Mouse (Mus musculus): ENCODE measurements at regions not wholly inside any gene's neighbourhood (a gene's known extent, or its start where the extent isn't known, plus 50 kb on each side); places are given as distances from the start of the nearest gene placed in this dataset.
A peak's percentile ranks its signal among the peaks of the same experiment; 100 is the strongest.

GRCm38 (mm10) chr1:128731445-128731844 is 139.4 kb upstream of the Cxcr4 start:
- H3K9ac ChIP-seq (ENCODE audit: insufficient read depth, low read depth): no peak overlapping the region
- no peaks in the 10 kb centered on the region for H3K36me3 ChIP-seq (replicated peaks in 1 of 2; ENCODE audit: control insufficient read depth in 1 of 2, insufficient read depth in 1 of 2, low read length in 1 of 2)
- no peaks in the 10 kb centered on the region for H3K4me1 ChIP-seq (ENCODE audit: control insufficient read depth in 1 of 2, insufficient read depth in 2 of 2)
- no peaks in the 10 kb centered on the region for H3K79me2 ChIP-seq (replicated peaks; ENCODE audit: control insufficient read depth, extremely low read depth, insufficient read depth, poor library complexity, severe bottlenecking)
- no peak for DNase-seq (ENCODE audit: extremely low read depth)
- no peak overlapping the region for H3K4me3 ChIP-seq (replicated peaks in 1 of 3; ENCODE audit: low read depth in 2 of 3, low read length in 2 of 3, poor library complexity in 1 of 3)
- H3K4me2 ChIP-seq (ENCODE audit: insufficient read depth, low read depth, poor library complexity, severe bottlenecking): no peak overlapping the region
- H3K27me3 ChIP-seq (replicated peaks): no peaks in the 10 kb centered on the region
- no peak overlapping the region for H3K27ac ChIP-seq (ENCODE audit: insufficient read depth, low read depth)
- no peaks in the 10 kb centered on the region for H3K9me3 ChIP-seq (replicated peaks; ENCODE audit: low read length)
- in situ Hi-C loops (cut with MboI; ENCODE audit: low pct_ligation_motif_present, low pct_unique_long_range_greater_than_20kb, low sequenced_read_pairs): no loop called here
- no peak for TF ChIP-seq HCFC1 (IDR thresholded peaks at IDR 0.05; ENCODE audit: low read depth, low read length)
- TF ChIP-seq ZNF384 (IDR thresholded peaks at IDR 0.05; ENCODE audit: low read depth, low read length): no peak
- TF ChIP-seq TBP (conservative IDR thresholded peaks at IDR 0.05; ENCODE audit: low read depth, low read length): no peak
- TF ChIP-seq UBTF (IDR thresholded peaks at IDR 0.05; ENCODE audit: low read depth, low read length): no peak
- no peak for TF ChIP-seq USF1 (IDR thresholded peaks at IDR 0.05; ENCODE audit: low read depth, low read length)
- TF ChIP-seq RAD21 (IDR thresholded peaks at IDR 0.05; ENCODE audit: low read depth, low read length): no peak
- no peak for TF ChIP-seq E2F4 (IDR thresholded peaks at IDR 0.05; ENCODE audit: insufficient replicate concordance, low read depth, low read length)
- no peak for TF ChIP-seq POLR2AphosphoS2 (IDR thresholded peaks at IDR 0.05; ENCODE audit: low read depth, low read length)
- TF ChIP-seq MXI1 (IDR thresholded peaks at IDR 0.05; ENCODE audit: low read depth, low read length): no peak
- TF ChIP-seq RCOR1 (conservative IDR thresholded peaks at IDR 0.05; ENCODE audit: low read depth, low read length): no peak
- no peak for TF ChIP-seq CHD2 (IDR thresholded peaks at IDR 0.05; ENCODE audit: low read length)
- TF ChIP-seq MAFK (IDR thresholded peaks at IDR 0.05; ENCODE audit: insufficient replicate concordance, low read length): no peak
- no peak for TF ChIP-seq GABPA (IDR thresholded peaks at IDR 0.05; ENCODE audit: insufficient replicate concordance, low read depth, low read length)
- TF ChIP-seq NELFE (IDR thresholded peaks at IDR 0.05; ENCODE audit: low read depth, low read length): no peak
- no peak for TF ChIP-seq POLR2A (IDR thresholded peaks at IDR 0.05; ENCODE audit: low read depth, low read length)
- dilution Hi-C loops (cut with MboI; ENCODE audit: extremely low pct_ligation_motif_present, extremely low pct_unique_long_range_greater_than_20kb, low sequenced_read_pairs): no loop called here

GRCm38 (mm10) chr1:128724433-128725091 is 132.5 kb upstream of the Cxcr4 start:
- no peak for TF ChIP-seq SMC3 (IDR thresholded peaks at IDR 0.05; ENCODE audit: low read depth, low read length)
- TF ChIP-seq JUND (conservative IDR thresholded peaks at IDR 0.05; ENCODE audit: low read depth, low read length): peak; percentile 62; the same call in 1 of the 2 replicates
- no peak for TF ChIP-seq MXI1 (IDR thresholded peaks at IDR 0.05; ENCODE audit: low read depth, low read length)
- TF ChIP-seq BHLHE40 (IDR thresholded peaks at IDR 0.05; ENCODE audit: low read depth, low read length): no peak
- peak; percentile 76 for TF ChIP-seq ZNF384 (IDR thresholded peaks at IDR 0.05; ENCODE audit: low read depth, low read length)
- peak; percentile 47; the same call in 1 of the 2 replicates for TF ChIP-seq EP300 (IDR thresholded peaks at IDR 0.05; ENCODE audit: low read length)
- TF ChIP-seq TBP (conservative IDR thresholded peaks at IDR 0.05; ENCODE audit: low read depth, low read length): no peak
- peak; percentile 73 for TF ChIP-seq JUN (IDR thresholded peaks at IDR 0.05; ENCODE audit: insufficient read depth, low read depth, low read length)
- peak; percentile 47 for TF ChIP-seq ETS1 (conservative IDR thresholded peaks at IDR 0.05; ENCODE audit: low read depth, low read length)
- TF ChIP-seq RCOR1 (conservative IDR thresholded peaks at IDR 0.05; ENCODE audit: low read depth, low read length): no peak
- TF ChIP-seq TCF12 (IDR thresholded peaks at IDR 0.05; ENCODE audit: low read depth, low read length): no peak
- dilution Hi-C loops (cut with MboI; ENCODE audit: extremely low pct_ligation_motif_present, extremely low pct_unique_long_range_greater_than_20kb, low sequenced_read_pairs): no loop called here
- peaks cover 0 to 7% of the 10 kb centered on the region in 2 experiments; a peak in 1 of 4 replicates for H3K4me1 ChIP-seq (ENCODE audit: control insufficient read depth in 1 of 2, insufficient read depth in 2 of 2)
- no peak overlapping the region for H3K4me3 ChIP-seq (replicated peaks in 1 of 3; ENCODE audit: low read depth in 2 of 3, low read length in 2 of 3, poor library complexity in 1 of 3)
- no peak overlapping the region for H3K4me2 ChIP-seq (ENCODE audit: insufficient read depth, low read depth, poor library complexity, severe bottlenecking)
- no peaks in the 10 kb centered on the region for H3K27me3 ChIP-seq (replicated peaks)
- in situ Hi-C loops (cut with MboI; ENCODE audit: low pct_ligation_motif_present, low pct_unique_long_range_greater_than_20kb, low sequenced_read_pairs): loop anchor here (10.0 kb wide), 1 partner anchor 360 kb away; no protein-coding TSS in a partner anchor
- H3K27ac ChIP-seq (ENCODE audit: insufficient read depth, low read depth): no peak overlapping the region
- no peaks in the 10 kb centered on the region for H3K9me3 ChIP-seq (replicated peaks; ENCODE audit: low read length)
- no peak for DNase-seq (ENCODE audit: extremely low read depth)
- no peaks in the 10 kb centered on the region for H3K36me3 ChIP-seq (replicated peaks in 1 of 2; ENCODE audit: control insufficient read depth in 1 of 2, insufficient read depth in 1 of 2, low read length in 1 of 2)
- H3K9ac ChIP-seq (ENCODE audit: insufficient read depth, low read depth): no peak overlapping the region
- no peaks in the 10 kb centered on the region for H3K79me2 ChIP-seq (replicated peaks; ENCODE audit: control insufficient read depth, extremely low read depth, insufficient read depth, poor library complexity, severe bottlenecking)

All from CH12.LX (cell line).